Mouse (Mus musculus) cortical plate, adult 2 months (tissue): Measurements from ENCODE around the gene Stk39. TPM values are rescaled to one million over a fixed set of nuclear protein-coding genes. Genes with fewer than 3 reads are reported as not detected.

Experiments
- H3K27ac ChIP-seq: fragments of 200-500 bp; 2 replicates; pipeline ENCODE4 v1.5.1; 2012; ENCODE audit warnings: low read length, control low read depth, inconsistent platforms; ENCODE audit not compliant: insufficient read depth
- H3K4me1 ChIP-seq: fragments of 200-500 bp; 2 replicates; pipeline ENCODE4 v1.6.1; 2011; ENCODE audit warnings: low read length; ENCODE audit not compliant: control insufficient read depth, insufficient read depth
- H3K4me3 ChIP-seq: fragments of 200-500 bp; 2 replicates; pipeline ENCODE4 v1.5.1; 2011; ENCODE audit warnings: mild to moderate bottlenecking, low read length, control low read depth; ENCODE audit not compliant: insufficient read depth
- CTCF ChIP-seq: fragments of 200-500 bp; IDR thresholded peaks from 2 replicates; pipeline ENCODE4 v1.5.1; 2011; ENCODE audit warnings: mild to moderate bottlenecking, control low read depth, low read length; ENCODE audit not compliant: insufficient read depth; ENCODE audit errors: extremely low read depth
- POLR2A ChIP-seq: fragments of 200-500 bp; IDR thresholded peaks from 2 replicates; pipeline ENCODE4 v1.6.1; 2011; ENCODE audit warnings: mild to moderate bottlenecking, low read length, control low read depth; ENCODE audit not compliant: insufficient read depth; ENCODE audit errors: extremely low read depth
- polyA plus RNA-seq: library from polyadenylated mRNA; depleted of rRNA; stranded (reverse); fragments of >200 nt; gene quantifications from 2 replicates; pipeline ENCODE4 v1.2.3, GENCODE M21; 2012

Gene Stk39
- polyA plus RNA-seq, 1 experiment = 32.7 TPM

- H3K27ac ChIP-seq = no peak overlapping the region
- H3K4me3 ChIP-seq = no peak overlapping the region
- TF ChIP-seq POLR2A (no peak), CTCF (no peak)
- no peaks in the 10 kb centered on the region for H3K4me1 ChIP-seq
Observed at GRCm38 (mm10) chr2:68387824-68388582, 84.1 kb downstream of the Stk39 start.

- TF ChIP-seq POLR2A (no peak), CTCF (no peak)
- Histone ChIP-seq H3K27ac (no peak overlapping the region), H3K4me1 (no peaks in the 10 kb centered on the region), H3K4me3 (no peak overlapping the region)
Observed at GRCm38 (mm10) chr2:68386313-68386863, 85.7 kb downstream of the Stk39 start.

- no peak for TF ChIP-seq POLR2A
- TF ChIP-seq CTCF = no peak
- Histone ChIP-seq H3K4me1 (no peaks in the 10 kb centered on the region), H3K27ac (no peak overlapping the region), H3K4me3 (no peak overlapping the region)
Observed at GRCm38 (mm10) chr2:68385654-68386312, 86.3 kb downstream of the Stk39 start.

- Histone ChIP-seq H3K4me1 (no peaks in the 10 kb centered on the region), H3K27ac (no peak overlapping the region), H3K4me3 (no peak overlapping the region)
- TF ChIP-seq CTCF (no peak), POLR2A (no peak)
Observed at GRCm38 (mm10) chr2:68383964-68384363, 88.1 kb downstream of the Stk39 start.

GRCm38 (mm10) chr2:68382394-68383059 is 89.5 kb downstream of the Stk39 start:
- TF ChIP-seq CTCF = no peak
- TF ChIP-seq POLR2A = no peak
- Histone ChIP-seq H3K4me1 (no peaks in the 10 kb centered on the region), H3K4me3 (no peak overlapping the region), H3K27ac (no peak overlapping the region)

GRCm38 (mm10) chr2:68381881-68382280 is 90.2 kb downstream of the Stk39 start:
- no peak overlapping the region for H3K27ac ChIP-seq
- no peak overlapping the region for H3K4me3 ChIP-seq
- no peaks in the 10 kb centered on the region for H3K4me1 ChIP-seq
- TF ChIP-seq POLR2A (no peak), CTCF (no peak)

- TF ChIP-seq POLR2A = no peak
- no peak for TF ChIP-seq CTCF
- no peak overlapping the region for H3K4me3 ChIP-seq
- no peak overlapping the region for H3K27ac ChIP-seq
Observed at GRCm38 (mm10) chr2:68381205-68381604, 90.9 kb downstream of the Stk39 start.

GRCm38 (mm10) chr2:68379631-68380030 is 92.4 kb downstream of the Stk39 start:
- Histone ChIP-seq H3K4me3 (no peak overlapping the region), H3K27ac (no peak overlapping the region)
- no peak for TF ChIP-seq CTCF

More at GRCm38 (mm10) chr2:68381205-68381604, 90.9 kb downstream of the Stk39 start:
- no peaks in the 10 kb centered on the region for H3K4me1 ChIP-seq

GRCm38 (mm10) chr2:68378319-68378718 is 93.7 kb downstream of the Stk39 start:
- H3K4me3 ChIP-seq = no peak overlapping the region
- H3K4me1 ChIP-seq = no peaks in the 10 kb centered on the region
- TF ChIP-seq POLR2A = no peak
- no peak for TF ChIP-seq CTCF
- H3K27ac ChIP-seq = no peak overlapping the region

More at GRCm38 (mm10) chr2:68379631-68380030, 92.4 kb downstream of the Stk39 start:
- no peaks in the 10 kb centered on the region for H3K4me1 ChIP-seq
